In genomic region chr3:135444930-135445329, GRCm38 (mm10) we compare ENCODE assay signal across 13 mouse cellular contexts.
"Had no signal": no experiment of that assay in that cellular context is flagged by ENCODE, and none has a peak within 500 bp of the region (broad histone marks: within the 10 kb centered on the region; RNA-seq: fewer than 3 reads in every experiment).

No protein-coding gene starts in this region.

- H3K9ac ChIP-seq: limb, embryonic 13.5 days; liver, embryonic 14.5 days; midbrain, embryonic 12.5 days; neural tube, embryonic 12.5 days had no signal

- H3K36me3 ChIP-seq: neural tube, embryonic 12.5 days had no signal

- DNase-seq: kidney, postnatal 10 days; kidney, postnatal 4 days; left cerebral cortex, postnatal 4 days; lung, adult 18-20 months; right cerebral cortex, postnatal 4 days; spleen, adult 18-20 months; thymus, adult 18-20 months; thymus, postnatal 14 days had no signal

- H3K4me3 ChIP-seq: layer of hippocampus, adult 2 months; limb, embryonic 13.5 days; midbrain, embryonic 12.5 days; neural tube, embryonic 12.5 days had no signal

- H3K27ac ChIP-seq: layer of hippocampus, adult 2 months; limb, embryonic 13.5 days; liver, embryonic 14.5 days; midbrain, embryonic 12.5 days; neural tube, embryonic 12.5 days had no signal

- H3K4me2 ChIP-seq: limb, embryonic 13.5 days; midbrain, embryonic 12.5 days; neural tube, embryonic 12.5 days had no signal

- H3K9me3 ChIP-seq: limb, embryonic 13.5 days; midbrain, embryonic 12.5 days; neural tube, embryonic 12.5 days had no signal

- H3K27me3 ChIP-seq: limb, embryonic 13.5 days; midbrain, embryonic 12.5 days; neural tube, embryonic 12.5 days had no signal
